Mouse (Mus musculus): ENCODE measurements around the gene Slc28a2. TPM values are rescaled to one million over a fixed set of nuclear protein-coding genes. Genes with fewer than 3 reads are reported as not detected.
"Not testable (repeated sequence)": the region's sequence is repeated elsewhere in the genome, so short reads cannot be mapped to it uniquely, and the experiment has no call there.

Gene Slc28a2
- 61.0 and 68.7 TPM in 2 replicates for total RNA-seq (2015)
- 72.2 and 78.8 TPM in 2 replicates for total RNA-seq (2017)

- ATAC-seq (replicated peaks; ENCODE audit: poor library complexity), result peak; percentile 97
Measured at GRCm38 (mm10) chr2:122426200-122426599, at the start of gene Slc28a2. Gene Slc28a2 (plus strand): TSS chr2:122426477.

DNA sequence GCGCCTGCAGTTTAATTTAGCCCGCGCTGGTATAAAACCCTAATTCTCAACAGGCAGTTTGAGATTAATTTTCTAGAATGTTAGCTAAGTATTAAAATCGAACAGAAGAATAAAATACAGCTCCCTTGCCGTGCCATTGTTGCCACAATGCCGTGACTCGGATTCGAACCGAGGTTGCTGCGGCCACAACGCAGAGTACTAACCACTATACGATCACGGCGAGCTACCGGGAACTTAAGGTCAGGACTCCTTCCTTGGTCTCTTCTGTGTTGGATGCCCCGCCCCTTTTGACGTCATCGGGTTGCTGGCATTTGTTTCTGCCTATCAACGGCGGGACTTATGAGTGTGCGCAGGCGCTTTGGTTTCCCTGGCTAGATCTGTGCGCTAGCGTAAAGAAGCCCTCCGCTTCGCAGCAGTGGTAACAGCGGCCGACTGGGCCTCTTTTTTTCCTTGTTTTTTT, 49.0 kb upstream of the Slc28a2 start:
- peak; percentile 47 for ATAC-seq (replicated peaks; ENCODE audit: poor library complexity)

DNA sequence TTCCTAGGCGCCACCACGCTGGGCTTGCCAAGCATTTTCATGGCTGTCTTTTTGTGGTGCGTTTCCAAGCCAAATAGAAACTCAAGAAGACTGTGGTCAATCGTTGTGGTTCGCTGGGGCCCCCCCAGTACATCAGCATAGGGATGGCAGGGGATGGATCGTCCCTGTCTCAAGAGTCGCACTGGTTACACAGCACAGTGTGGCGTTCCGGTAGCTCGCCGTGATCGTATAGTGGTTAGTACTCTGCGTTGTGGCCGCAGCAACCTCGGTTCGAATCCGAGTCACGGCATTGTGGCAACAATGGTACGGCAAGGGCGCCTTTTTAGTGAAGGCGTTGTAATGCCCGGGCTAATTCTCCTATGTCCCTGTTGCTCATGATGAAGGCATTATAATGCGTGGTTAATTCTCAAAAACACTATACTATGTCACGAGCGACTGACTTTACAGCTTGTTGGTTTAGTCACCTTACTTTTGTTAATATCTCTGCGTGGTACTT, 48.5 kb upstream of the Slc28a2 start:
- ATAC-seq (replicated peaks; ENCODE audit: poor library complexity), result peak; percentile 40

DNA sequence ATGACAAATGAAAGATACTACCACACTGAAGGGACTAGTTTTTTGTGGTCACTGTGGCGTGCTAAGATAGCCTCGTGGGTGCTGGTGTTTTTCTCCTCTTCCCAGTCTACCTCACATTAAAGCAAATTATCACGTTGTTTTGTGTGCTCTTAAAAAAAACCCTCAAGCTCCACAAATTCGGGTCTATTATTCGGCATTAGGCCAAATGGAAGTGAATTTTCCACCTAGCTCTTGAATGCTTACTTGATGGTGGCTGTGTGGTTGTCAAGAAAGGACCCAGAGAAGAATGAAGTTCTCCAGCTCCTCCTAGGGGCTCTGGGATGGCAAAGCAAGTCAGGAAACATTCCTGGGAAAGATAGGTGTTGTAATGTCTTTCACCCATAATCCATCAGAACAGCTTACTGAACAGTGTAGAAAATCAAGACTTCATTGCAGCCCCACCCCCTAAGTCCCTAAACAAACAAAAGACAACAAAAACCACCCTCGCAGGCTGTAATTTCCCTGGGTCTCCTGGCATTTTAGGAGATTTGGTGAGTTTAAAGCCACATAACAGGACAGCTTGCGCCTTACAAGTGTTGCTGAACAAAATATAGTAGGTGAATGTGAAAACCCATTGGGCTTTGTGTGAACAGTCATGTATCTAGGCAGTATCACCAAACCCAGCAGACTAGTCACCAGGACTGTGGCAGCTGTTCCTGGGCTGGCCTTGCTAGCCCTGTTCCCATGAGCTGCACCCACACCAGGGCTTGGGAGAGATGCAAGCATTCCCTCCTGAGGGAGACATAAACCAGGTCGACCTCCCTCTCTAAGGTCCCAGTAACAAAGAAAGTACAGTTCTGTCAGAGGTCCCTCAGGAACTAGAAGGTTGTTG, 47.6 kb upstream of the Slc28a2 start:
- peak; percentile 9; the same call in 1 of the 2 replicates for ATAC-seq (replicated peaks; ENCODE audit: poor library complexity)

DNA sequence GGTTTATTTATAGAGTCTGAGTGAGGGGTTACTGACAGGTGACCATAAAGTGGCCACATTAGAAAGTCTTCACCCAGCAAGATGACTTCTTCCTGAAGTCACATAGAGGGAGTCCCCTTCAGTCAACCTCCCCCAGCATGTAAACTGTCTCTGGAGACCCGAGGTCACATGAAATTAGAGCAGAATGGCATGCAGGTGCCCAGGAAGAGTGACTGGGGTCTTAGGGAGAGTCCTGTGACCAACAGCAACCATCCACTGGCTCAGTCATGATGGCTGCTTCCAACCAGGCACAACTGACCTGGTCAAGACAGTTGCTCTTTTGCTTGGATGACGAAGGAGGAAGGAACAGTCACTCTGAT, 47.0 kb upstream of the Slc28a2 start:
- ATAC-seq (replicated peaks; ENCODE audit: poor library complexity), result no peak

DNA sequence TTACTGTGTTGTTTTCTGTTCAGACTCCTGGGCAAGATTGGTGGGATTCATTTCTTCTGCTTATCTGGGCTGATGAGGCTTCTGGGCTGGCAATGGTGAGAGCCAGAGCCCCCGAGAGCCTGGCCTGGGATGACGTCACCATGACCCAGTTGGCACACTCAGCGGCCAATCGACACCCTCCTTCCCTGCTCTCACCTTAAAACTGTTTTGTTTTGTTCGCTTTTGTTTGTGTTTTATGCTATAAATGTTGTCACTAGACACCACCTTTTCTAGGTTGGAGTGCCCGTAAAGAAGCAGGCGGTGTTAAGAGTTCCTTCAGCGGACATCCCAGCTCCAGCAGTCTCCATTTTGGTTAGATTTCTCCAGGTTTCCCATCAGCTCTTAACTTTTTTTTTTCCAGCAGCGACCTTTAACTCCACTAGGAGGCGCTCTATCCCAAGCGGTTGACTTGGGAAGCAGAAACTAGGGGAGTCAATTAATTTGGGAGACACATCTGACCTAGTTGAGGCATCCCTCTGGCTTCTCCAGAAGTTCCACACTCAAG, 45.4 kb upstream of the Slc28a2 start:
- ATAC-seq (replicated peaks; ENCODE audit: poor library complexity), result peak; percentile 17; the same call in 1 of the 2 replicates

DNA sequence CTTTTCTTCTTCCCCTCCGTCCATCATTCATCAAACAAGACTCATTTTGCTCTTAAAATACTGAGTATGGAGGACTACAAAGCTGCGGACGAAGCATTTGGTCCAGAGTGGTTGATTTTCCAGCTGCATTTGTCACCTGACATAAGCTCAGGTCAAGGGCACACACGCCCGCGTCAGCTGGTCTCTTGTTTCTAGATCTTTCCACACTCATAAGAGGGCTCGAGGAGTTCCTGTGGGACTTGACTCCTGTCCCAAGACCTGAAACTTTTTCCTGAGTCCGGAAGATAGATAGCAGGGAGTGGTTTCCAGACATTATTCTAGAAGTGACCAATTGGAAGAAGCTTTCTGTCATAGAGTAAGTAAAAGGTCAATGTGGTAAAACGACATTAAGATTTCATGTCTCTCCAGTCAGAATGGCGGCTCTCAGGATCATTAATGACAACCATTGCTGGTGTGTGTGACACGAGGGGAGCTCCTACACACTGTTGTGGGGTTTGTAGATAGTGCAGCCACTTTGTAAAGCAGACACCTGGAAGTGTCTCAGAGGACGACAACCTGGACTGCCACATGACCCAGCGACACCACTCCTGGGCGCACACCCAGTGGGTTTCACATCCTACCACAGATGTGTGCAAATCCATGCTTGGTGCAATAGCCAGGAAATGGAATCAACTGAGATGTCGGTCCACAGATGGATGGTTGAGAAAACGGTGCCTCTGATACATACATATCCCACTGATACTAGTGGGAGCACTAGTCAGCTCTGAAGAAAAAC, 44.8 kb upstream of the Slc28a2 start:
- peak; percentile 16 for ATAC-seq (replicated peaks; ENCODE audit: poor library complexity)

- ATAC-seq (replicated peaks; ENCODE audit: poor library complexity), result no peak
Measured at GRCm38 (mm10) chr2:122382121-122382520, 44.2 kb upstream of the Slc28a2 start.

DNA sequence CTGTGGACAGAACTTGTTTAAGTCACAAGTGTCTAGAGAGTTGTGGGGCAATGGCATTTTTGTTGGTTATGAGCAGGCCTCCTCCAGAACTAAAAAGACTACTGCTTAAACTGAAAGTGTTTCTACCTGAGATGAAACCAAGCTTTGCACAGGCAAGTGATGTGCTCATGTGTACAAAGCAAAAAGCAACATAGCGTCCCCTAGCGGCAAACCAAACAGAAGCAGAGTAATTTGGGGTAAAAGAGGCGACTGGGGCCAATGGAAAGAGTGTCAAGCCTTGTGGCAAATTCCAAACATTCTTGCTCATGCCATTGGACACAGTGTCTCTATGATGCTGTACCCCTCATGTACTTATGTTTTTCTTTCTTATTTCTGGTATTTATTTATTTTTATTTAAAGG, 41.2 kb upstream of the Slc28a2 start:
- no peak for ATAC-seq (replicated peaks; ENCODE audit: poor library complexity)

DNA sequence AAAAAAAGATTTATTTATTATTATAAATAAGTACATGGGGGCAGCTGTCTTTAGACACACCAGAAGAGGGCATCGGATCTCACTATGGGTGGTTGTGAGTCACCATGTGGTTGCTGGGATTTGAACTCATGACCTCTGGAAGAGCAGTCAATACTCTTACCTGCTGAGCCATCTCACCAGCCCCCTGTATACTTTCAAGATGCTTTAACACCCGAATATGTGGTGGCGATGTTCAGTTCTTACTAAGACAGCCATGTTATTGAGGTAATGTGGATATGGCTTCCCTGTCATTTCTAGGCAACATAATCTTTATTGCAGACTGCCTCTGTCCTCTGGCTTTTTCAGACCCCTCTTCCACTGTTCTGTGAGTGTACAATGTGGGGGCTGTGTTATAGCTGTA, 39.1 kb upstream of the Slc28a2 start:
- ATAC-seq (replicated peaks; ENCODE audit: poor library complexity), result not testable (repeated sequence)

GRCm38 (mm10) chr2:122396150-122396549, 30.1 kb upstream of the Slc28a2 start:
- no peak for ATAC-seq (replicated peaks; ENCODE audit: poor library complexity)

DNA sequence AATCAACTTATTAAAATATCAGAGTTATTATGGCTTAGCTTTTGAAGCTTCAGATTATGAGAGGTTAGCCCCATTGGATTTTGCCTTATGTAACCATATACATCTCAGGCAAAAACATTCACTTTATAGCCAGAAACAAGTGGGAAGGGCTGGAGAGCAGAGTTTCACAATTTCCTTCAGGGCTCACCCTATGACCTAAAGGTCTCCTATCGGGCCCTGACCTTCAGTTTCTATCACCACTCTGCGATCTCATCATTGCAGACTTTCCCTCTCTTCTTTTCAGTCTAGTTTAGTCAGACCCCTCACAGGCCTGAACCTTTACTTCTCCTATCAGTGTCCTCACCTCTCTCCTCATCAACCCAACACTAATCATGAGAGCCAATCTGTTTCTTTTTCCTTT, 18.7 kb upstream of the Slc28a2 start:
- peak; percentile 71 for ATAC-seq (replicated peaks; ENCODE audit: poor library complexity)

GRCm38 (mm10) chr2:122408928-122409327, 17.3 kb upstream of the Slc28a2 start:
- ATAC-seq (replicated peaks; ENCODE audit: poor library complexity), result peak; percentile 58

DNA sequence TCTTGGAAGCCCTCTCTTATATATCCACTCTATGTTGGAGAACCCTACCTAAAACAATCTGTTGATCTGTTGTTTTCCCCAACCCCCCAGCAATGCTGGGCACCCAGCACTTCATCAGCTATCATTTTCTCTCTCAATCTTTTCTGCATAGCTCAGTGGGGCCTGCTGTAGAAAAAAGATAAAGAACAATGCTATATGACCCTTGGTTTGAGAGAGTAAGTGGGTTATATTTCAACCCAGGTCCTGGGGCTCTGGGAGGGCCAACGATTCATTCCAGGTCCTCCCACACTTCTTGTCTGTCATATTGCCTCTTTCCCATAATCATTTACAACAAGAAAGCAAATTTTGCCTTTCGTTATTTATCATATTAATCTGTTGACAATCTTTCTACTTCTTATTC, 368 bp downstream of the Slc28a2 start:
- not testable (repeated sequence) for ATAC-seq (replicated peaks; ENCODE audit: poor library complexity)

DNA sequence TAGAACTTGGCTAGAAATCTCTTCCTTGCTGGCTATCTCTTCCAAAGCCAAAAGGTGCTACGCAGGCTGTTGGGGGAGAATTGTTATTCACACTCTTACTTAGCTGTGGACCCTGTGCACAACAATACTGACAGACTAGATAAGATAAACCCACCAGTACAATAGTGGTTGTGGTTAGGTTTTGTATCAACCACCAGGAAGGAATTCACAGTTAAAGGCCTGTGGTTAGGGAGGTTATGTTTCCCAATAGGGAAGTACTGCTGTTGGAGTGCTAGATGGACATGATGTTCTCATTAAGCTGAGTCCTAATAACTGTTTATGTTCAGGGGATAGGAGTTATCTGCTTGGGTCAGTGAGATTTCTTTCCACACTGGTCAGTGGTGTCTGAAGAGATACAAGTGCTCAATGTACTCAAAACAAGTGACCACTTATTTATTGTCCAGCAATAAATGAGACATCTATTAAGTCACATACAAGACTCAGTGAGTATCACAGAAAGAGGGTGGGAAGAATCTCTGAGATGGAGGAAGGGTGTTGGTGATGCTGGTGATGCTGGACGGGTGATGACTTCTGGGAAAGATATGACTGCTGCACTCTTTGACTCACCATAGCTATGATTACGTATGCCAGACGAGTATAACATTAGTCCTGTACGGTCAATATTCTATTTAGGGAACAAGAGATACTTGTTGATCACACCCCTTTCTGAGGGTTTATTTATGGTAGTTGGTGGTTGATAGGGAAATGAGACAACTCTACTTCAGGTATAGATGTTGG, 12.6 kb downstream of the Slc28a2 start:
- peak; percentile 87 for ATAC-seq (replicated peaks; ENCODE audit: poor library complexity)

DNA sequence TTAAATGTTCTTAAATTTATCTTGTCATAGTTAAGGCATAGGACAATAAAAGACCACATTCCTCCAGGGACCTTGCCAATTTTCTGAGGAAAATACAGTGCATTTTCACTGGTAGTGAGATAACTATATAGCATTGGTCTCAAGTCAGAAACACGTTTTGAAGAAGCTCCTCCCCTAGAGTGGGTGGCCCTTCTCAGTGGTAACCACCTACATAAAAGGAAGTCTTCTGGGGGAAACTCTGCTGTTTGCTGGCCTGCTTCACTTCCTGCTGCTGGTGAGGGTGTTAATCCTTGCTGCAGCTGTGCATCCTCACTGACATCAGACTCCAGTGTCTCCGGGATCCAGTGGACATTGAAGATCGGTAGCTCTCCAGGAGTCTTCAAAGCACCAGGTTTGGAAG, 14.2 kb downstream of the Slc28a2 start:
- ATAC-seq (replicated peaks; ENCODE audit: poor library complexity), result peak; percentile 89

DNA sequence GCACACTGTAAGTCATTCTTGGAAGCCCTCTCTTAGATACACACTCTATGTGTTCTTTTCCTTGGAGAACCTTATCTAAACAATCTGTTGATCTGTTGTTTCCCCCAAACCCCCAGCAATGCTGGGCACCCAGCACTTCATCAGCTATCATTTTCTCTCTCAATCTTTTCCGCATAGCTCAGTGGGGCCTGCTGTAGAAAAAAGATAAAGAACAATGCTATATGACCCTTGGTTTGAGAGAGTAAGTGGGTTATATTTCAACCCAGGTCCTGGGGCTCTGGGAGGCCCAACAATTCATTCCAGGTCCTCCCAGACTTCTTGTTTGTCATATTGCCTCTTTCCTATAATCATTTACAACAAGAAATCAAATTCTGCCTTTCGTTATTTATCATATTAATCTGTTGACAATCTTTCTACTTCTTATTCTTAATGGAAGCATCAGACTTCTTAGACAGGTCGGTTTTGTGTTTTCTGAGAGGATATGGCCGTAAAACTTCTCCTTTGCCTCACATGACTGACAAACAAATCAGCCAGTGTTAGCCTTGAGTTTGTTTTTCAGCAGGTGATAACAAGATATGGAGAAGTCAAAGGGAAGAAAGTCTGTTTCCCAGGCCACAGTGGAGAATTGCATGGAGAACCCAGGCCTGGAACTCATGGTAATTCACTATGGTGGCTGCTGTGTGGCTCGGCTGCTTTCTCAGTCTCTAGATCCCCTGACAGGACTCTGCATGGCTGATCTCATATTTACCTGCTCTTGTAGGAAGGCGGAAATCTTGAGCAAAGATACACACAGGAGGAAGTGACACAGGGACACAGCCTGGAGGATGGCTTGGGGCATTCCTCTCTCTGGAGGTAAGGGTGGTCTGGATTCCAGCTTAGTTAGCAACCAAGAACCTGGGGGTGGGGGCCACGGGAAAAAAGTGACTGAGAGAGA, 15.0 kb downstream of the Slc28a2 start:
- ATAC-seq (replicated peaks; ENCODE audit: poor library complexity), result no peak

GRCm38 (mm10) chr2:122450351-122450750, 24.1 kb downstream of the Slc28a2 start:
- ATAC-seq (replicated peaks; ENCODE audit: poor library complexity), result peak; percentile 46; the same call in 1 of the 2 replicates

DNA sequence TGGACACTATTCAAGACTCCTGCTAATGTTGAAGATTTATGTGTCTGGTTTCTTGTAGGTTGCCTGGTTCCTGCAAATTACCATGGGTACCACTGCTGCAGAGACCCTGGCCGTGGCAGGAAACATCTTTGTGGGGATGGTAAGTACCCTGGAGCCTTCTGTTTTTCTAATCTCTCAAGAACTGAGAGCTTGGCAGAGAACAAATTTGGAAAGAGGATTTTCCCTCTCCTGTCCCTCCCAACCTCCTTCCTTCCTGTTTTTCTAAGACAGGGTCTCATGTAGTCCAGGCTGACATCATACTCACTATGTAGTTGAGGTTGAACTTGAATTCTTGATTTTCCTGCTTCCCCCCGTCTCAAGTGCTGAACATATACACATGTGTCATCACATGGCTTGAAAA, 26.1 kb downstream of the Slc28a2 start:
- ATAC-seq (replicated peaks; ENCODE audit: poor library complexity), result no peak

Measured in megakaryocyte progenitor cell, adult 5-6 weeks (primary cell).